Mouse (Mus musculus) hindbrain, postnatal 0 days (tissue): ENCODE data around the gene Serinc5. TPM values are rescaled to one million over a fixed set of nuclear protein-coding genes. Genes with fewer than 3 reads are reported as not detected.

Experiments used
- ATAC-seq: fragments of 200-750 bp; cut with Nextera tagmentation; 2 replicates; pipeline ENCODE4 v1.8.0; 2017; ENCODE audit warnings: mild to moderate bottlenecking, moderate TSS enrichment, moderate library complexity
- DNase-seq: peaks from one replicate; pipeline ENCODE4 v3.0.0-alpha.2; 2015; ENCODE audit warnings: low spot score
- H3K27ac ChIP-seq: fragments of 300-500 bp; sonication (generic); 2 replicates; pipeline ENCODE4 v1.5.1; 2014; ENCODE audit warnings: mild to moderate bottlenecking
- H3K27me3 ChIP-seq: fragments of 300-500 bp; sonication (generic); 2 replicates; pipeline ENCODE4 v1.6.1; 2014; ENCODE audit warnings: low read length, mixed read lengths; ENCODE audit not compliant: insufficient read depth
- H3K36me3 ChIP-seq: fragments of 300-500 bp; sonication (generic); 2 replicates; pipeline ENCODE4 v1.6.1; 2014; ENCODE audit warnings: low read length, mixed read lengths; ENCODE audit not compliant: insufficient read depth
- H3K4me1 ChIP-seq: fragments of 300-500 bp; sonication (generic); 2 replicates; pipeline ENCODE4 v1.6.1; 2014; ENCODE audit warnings: antibody characterized with exemption, low read length, mixed read lengths; ENCODE audit not compliant: insufficient read depth
- H3K4me2 ChIP-seq: fragments of 300-500 bp; sonication (generic); 2 replicates; pipeline ENCODE4 v1.6.1; 2014; ENCODE audit warnings: low read depth, mild to moderate bottlenecking, low read length, moderate library complexity, mixed read lengths
- H3K4me3 ChIP-seq: fragments of 300-500 bp; sonication (generic); 2 replicates; pipeline ENCODE4 v1.5.1; 2014; ENCODE audit warnings: low read length
- H3K9ac ChIP-seq: fragments of 300-500 bp; sonication (generic); replicated peaks from 2 replicates; pipeline ENCODE4 v1.6.1; 2014; ENCODE audit warnings: mild to moderate bottlenecking, low read length, moderate library complexity, mixed read lengths
- H3K9me3 ChIP-seq: fragments of 300-500 bp; sonication (generic); 2 replicates; pipeline ENCODE4 v1.6.1; 2016; ENCODE audit warnings: low read length, mixed read lengths
- CTCF ChIP-seq: IDR thresholded peaks from 2 replicates; pipeline ENCODE4 v1.5.1; 2016; ENCODE audit warnings: antibody characterized with exemption, control low read depth, low read depth
- WGBS: fragments of 180-500 bp; shearing (Covaris S2); extraction: QIAGEN DNeasy Blood & Tissue Kit; methylation state at CpG from one replicate; pipeline ENCODE4 v1.1.7; 2014; 5-methylcytosine and 5-hydroxymethylcytosine counted together
- polyA plus RNA-seq: library from polyadenylated mRNA; unstranded; fragments of >200 nt; fragmentation: Nextera tagmentation; extraction: Ambion mirVana; gene quantifications from 2 replicates; pipeline ENCODE4 v1.2.1, GENCODE M21; 2015
- total RNA-seq: library from RNA; depleted of rRNA; stranded (reverse); fragments of >200 nt; gene quantifications from 2 replicates; pipeline ENCODE4 v1.2.3, GENCODE M21; 2014

Gene Serinc5
- total and polyA plus RNA-seq, 2 experiments from 2014 or later: 14.8 to 52.5 TPM

DNA sequence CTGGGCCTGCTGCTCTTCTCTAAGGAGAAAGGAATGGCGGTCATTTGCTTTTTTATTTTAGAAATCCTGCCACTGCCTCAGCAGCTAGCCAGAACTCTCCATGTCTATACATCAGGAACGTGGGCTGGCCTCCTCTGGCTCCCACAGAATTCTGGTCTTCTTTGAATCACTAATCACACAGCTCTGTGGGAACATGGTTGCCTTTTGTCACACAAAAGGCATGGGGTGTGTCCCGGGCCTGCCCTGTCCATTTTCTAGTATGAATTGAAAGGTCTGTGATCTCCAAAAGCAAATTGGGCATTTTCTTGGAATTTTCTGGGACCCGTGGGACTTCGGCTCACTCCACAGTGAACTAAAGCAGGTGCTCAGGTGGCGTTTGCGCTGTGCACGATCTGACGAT is 87.9 kb downstream of the Serinc5 start:
- H3K9ac ChIP-seq: no peak overlapping the region
- 58% methylated on average over 9 of the region's 9 CpGs for WGBS
- no peaks in the 10 kb centered on the region for H3K4me1 ChIP-seq
- no peaks in the 10 kb centered on the region for H3K9me3 ChIP-seq
- DNase-seq (no peak), ATAC-seq (no peak)
- peaks cover 5% of the 10 kb centered on the region; the same call in 1 of the 2 replicates for H3K36me3 ChIP-seq
- no peaks in the 10 kb centered on the region for H3K27me3 ChIP-seq
- no peak overlapping the region for H3K27ac ChIP-seq
- no peak overlapping the region for H3K4me3 ChIP-seq
- no peak overlapping the region for H3K4me2 ChIP-seq
- no peak for TF ChIP-seq CTCF

GRCm38 (mm10) chr13:92699395-92699794 is 88.5 kb downstream of the Serinc5 start:
- Histone ChIP-seq H3K36me3 (peaks cover 3% of the 10 kb centered on the region; the same call in 1 of the 2 replicates), H3K9ac (no peak overlapping the region), H3K4me1 (no peaks in the 10 kb centered on the region), H3K4me3 (no peak overlapping the region), H3K27me3 (no peaks in the 10 kb centered on the region), H3K4me2 (no peak overlapping the region), H3K9me3 (no peaks in the 10 kb centered on the region), H3K27ac (no peak overlapping the region)
- 94% methylated on average over 6 of the region's 6 CpGs for WGBS
- DNase-seq: no peak
- TF ChIP-seq CTCF: no peak
- no peak for ATAC-seq

- ATAC-seq (no peak), DNase-seq (no peak)
- no peaks in the 10 kb centered on the region for H3K9me3 ChIP-seq
- no peak for TF ChIP-seq CTCF
- peaks cover 8% of the 10 kb centered on the region for H3K36me3 ChIP-seq
- H3K27me3 ChIP-seq: no peaks in the 10 kb centered on the region
- no peak overlapping the region for H3K4me2 ChIP-seq
- WGBS: 81% methylated on average over 5 of the region's 5 CpGs
- H3K4me1 ChIP-seq: no peaks in the 10 kb centered on the region
- H3K9ac ChIP-seq: no peak overlapping the region
- no peak overlapping the region for H3K4me3 ChIP-seq
- no peak overlapping the region for H3K27ac ChIP-seq
Observed at GRCm38 (mm10) chr13:92702035-92702434, 91.1 kb downstream of the Serinc5 start.

DNA sequence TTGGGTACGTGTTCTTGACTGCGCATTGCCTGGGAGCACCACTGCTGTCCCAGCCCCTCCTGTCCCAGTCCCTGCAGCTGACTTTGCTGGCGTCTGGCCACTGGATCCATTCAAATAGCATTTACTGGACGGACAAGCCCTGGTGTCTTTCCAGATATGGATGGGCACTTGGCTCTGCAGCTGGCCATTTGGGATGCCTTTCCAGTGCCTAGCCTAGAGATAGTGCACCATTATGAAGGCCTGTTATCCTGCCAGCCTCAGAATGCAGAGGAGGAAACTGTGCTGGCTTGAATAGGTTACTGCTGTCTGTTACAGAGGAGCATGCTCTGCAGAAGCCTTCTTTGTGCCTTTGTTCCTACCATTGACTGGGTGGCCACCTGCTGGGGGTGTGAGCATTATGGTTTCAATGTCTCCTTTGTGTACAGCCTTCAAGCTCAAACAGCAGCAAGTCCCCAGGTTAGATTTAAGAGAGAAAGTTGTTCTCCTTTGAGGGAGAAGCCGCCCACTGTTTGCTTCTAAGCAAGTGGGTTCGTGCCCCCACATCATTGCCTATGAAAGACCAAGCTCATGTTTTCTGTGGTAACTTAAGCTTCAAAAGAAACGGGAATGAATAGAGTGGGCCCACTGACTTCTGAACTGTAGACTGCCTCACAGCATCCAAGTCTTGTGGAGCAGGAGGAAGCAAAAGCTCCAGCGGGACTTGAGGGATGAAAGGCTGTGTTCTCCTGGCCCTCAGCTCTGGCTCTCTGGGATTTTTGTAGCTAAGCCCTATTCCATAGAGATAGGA is 92.5 kb downstream of the Serinc5 start:
- DNase-seq: peak; percentile 87
- Histone ChIP-seq H3K9me3 (no peaks in the 10 kb centered on the region), H3K9ac (no peak overlapping the region), H3K36me3 (peaks cover 17% of the 10 kb centered on the region), H3K27me3 (no peaks in the 10 kb centered on the region), H3K4me1 (no peaks in the 10 kb centered on the region), H3K4me2 (no peak overlapping the region), H3K4me3 (no peak overlapping the region), H3K27ac (no peak overlapping the region)
- WGBS: 24% methylated on average over 8 of the region's 8 CpGs
- TF ChIP-seq CTCF: no peak; the same call in 1 of the 2 replicates
- peak; percentile 92 for ATAC-seq

GRCm38 (mm10) chr13:92704189-92704588 is 93.3 kb downstream of the Serinc5 start:
- no peak overlapping the region for H3K4me3 ChIP-seq
- peaks cover 22% of the 10 kb centered on the region for H3K36me3 ChIP-seq
- H3K9ac ChIP-seq: no peak overlapping the region
- no peaks in the 10 kb centered on the region for H3K27me3 ChIP-seq
- no peaks in the 10 kb centered on the region for H3K9me3 ChIP-seq
- no peak overlapping the region for H3K27ac ChIP-seq
- ATAC-seq (no peak), DNase-seq (no peak)
- H3K4me2 ChIP-seq: no peak overlapping the region
- 54% methylated on average over 7 of the region's 7 CpGs for WGBS
- no peak for TF ChIP-seq CTCF
- H3K4me1 ChIP-seq: no peaks in the 10 kb centered on the region

- no peak for TF ChIP-seq CTCF
- no peak overlapping the region for H3K9ac ChIP-seq
- no peak overlapping the region for H3K27ac ChIP-seq
- H3K36me3 ChIP-seq: peaks cover 22% of the 10 kb centered on the region
- no peak overlapping the region for H3K4me3 ChIP-seq
- no peak for ATAC-seq
- H3K4me2 ChIP-seq: no peak overlapping the region
- no peak for DNase-seq
- no peaks in the 10 kb centered on the region for H3K27me3 ChIP-seq
- H3K9me3 ChIP-seq: no peaks in the 10 kb centered on the region
- H3K4me1 ChIP-seq: no peaks in the 10 kb centered on the region
- WGBS: 93% methylated on average over 7 of the region's 7 CpGs
Observed at GRCm38 (mm10) chr13:92705016-92705535, 94.2 kb downstream of the Serinc5 start.
